Mouse (Mus musculus) midbrain, embryonic 11.5 days (tissue): ENCODE measurements around the gene B3glct. TPM values are rescaled to one million over a fixed set of nuclear protein-coding genes. Genes with fewer than 3 reads are reported as not detected.

Source experiments
- ATAC-seq: fragments of 200-750 bp; cut with Nextera tagmentation; 2 replicates; pipeline ENCODE4 v1.8.0; 2017; ENCODE audit warnings: moderate TSS enrichment, moderate library complexity; ENCODE audit not compliant: low FRiP score
- DNase-seq: peaks from one replicate; pipeline ENCODE4 v3.0.0; 2015; ENCODE audit warnings: low spot score; ENCODE audit errors: missing footprints
- H3K27ac ChIP-seq: fragments of 300-500 bp; sonication (generic); 2 replicates; pipeline ENCODE4 v1.5.1; 2014; ENCODE audit warnings: low read depth, low read length
- H3K27me3 ChIP-seq: fragments of 300-500 bp; sonication (generic); 2 replicates; pipeline ENCODE4 v1.6.1; 2014; ENCODE audit warnings: mild to moderate bottlenecking, low read length, moderate library complexity, mixed read lengths; ENCODE audit not compliant: control insufficient read depth, insufficient read depth
- H3K36me3 ChIP-seq: fragments of 300-500 bp; sonication (generic); 2 replicates; pipeline ENCODE4 v1.6.1; 2014; ENCODE audit warnings: mild to moderate bottlenecking, low read length, moderate library complexity, mixed read lengths; ENCODE audit not compliant: control insufficient read depth, insufficient read depth
- H3K4me1 ChIP-seq: fragments of 300-500 bp; sonication (generic); 2 replicates; pipeline ENCODE4 v1.6.1; 2014; ENCODE audit warnings: low read length; ENCODE audit not compliant: control insufficient read depth, insufficient read depth
- H3K4me2 ChIP-seq: fragments of 300-500 bp; sonication (generic); 2 replicates; pipeline ENCODE4 v1.6.1; 2014; ENCODE audit warnings: mild to moderate bottlenecking, moderate library complexity
- H3K4me3 ChIP-seq: fragments of 300-500 bp; sonication (generic); 2 replicates; pipeline ENCODE4 v1.5.1; 2014; ENCODE audit warnings: low read depth, low read length
- H3K9ac ChIP-seq: fragments of 300-500 bp; sonication (generic); 2 replicates; pipeline ENCODE4 v1.6.1; 2014; ENCODE audit warnings: low read length
- H3K9me3 ChIP-seq: fragments of 300-500 bp; sonication (generic); 2 replicates; pipeline ENCODE4 v1.6.1; 2016; ENCODE audit warnings: low read length; ENCODE audit not compliant: control insufficient read depth
- WGBS: fragments of 180-500 bp; shearing (Covaris S2); extraction: QIAGEN DNeasy Blood & Tissue Kit; methylation state at CpG from one replicate; pipeline ENCODE4 v1.1.7; 2014; 5-methylcytosine and 5-hydroxymethylcytosine counted together
- polyA plus RNA-seq: library from polyadenylated mRNA; unstranded; fragments of >200 nt; fragmentation: Nextera tagmentation; extraction: Ambion mirVana; gene quantifications from 2 replicates; pipeline ENCODE4 v1.2.1, GENCODE M21; 2014

Gene B3glct
- polyA plus RNA-seq, 1 experiment from 2014 or later = 16.0 TPM

DNA sequence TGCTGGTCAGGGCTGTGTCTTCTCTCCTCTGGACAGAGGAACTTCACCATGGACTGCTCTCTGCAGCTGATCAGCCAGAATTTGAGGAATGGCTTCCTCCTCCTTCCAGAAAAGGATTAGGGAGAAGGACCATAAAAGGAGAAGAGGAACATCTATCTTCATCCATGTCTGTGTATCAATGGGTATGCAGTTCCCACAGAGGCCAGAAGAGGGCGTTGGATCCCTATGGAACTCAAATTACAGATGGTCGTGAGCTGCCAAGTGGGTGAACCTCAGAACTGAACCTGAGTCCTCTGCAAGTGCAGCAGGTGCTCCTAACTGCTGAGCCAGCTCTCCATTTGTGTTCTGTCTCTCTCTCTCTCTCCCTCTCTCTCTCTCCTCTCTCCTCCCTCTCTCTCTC is 15.2 kb downstream of the B3glct start:
- ATAC-seq (no peak), DNase-seq (no peak)
- Histone ChIP-seq H3K4me1 (no peaks in the 10 kb centered on the region), H3K4me3 (no peak overlapping the region), H3K9me3 (no peaks in the 10 kb centered on the region), H3K36me3 (no peaks in the 10 kb centered on the region; the same call in 1 of the 2 replicates), H3K27ac (no peak overlapping the region), H3K27me3 (no peaks in the 10 kb centered on the region), H3K4me2 (no peak overlapping the region), H3K9ac (no peak overlapping the region)
- WGBS = 77% methylated on average over 2 of the region's 2 CpGs

DNA sequence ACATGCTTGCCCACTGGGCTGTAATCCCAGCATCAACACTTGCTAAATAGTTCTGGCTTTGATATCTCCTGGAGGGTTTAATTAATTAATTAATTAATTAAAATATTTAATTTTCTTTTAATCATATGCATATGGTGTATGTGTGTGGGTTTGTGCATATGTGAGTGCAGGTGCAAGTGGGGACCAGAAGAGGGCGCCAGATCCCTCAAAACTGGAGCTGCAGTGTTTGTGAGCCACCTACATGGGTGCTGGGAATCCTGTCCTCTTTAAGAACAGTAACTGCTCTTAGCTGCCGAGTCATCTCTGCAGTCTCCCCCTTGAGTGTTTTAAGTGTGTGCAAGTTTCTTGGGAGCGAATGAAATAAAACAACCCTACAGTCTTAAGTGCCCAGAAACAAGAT is 15.9 kb downstream of the B3glct start:
- WGBS = 80% methylated on average over 3 of the region's 3 CpGs
- Histone ChIP-seq H3K9me3 (no peaks in the 10 kb centered on the region), H3K27me3 (no peaks in the 10 kb centered on the region), H3K27ac (no peak overlapping the region), H3K9ac (no peak overlapping the region), H3K4me3 (no peak overlapping the region), H3K36me3 (no peaks in the 10 kb centered on the region; the same call in 1 of the 2 replicates), H3K4me2 (no peak overlapping the region), H3K4me1 (no peaks in the 10 kb centered on the region)
- no peak for ATAC-seq
- no peak for DNase-seq

DNA sequence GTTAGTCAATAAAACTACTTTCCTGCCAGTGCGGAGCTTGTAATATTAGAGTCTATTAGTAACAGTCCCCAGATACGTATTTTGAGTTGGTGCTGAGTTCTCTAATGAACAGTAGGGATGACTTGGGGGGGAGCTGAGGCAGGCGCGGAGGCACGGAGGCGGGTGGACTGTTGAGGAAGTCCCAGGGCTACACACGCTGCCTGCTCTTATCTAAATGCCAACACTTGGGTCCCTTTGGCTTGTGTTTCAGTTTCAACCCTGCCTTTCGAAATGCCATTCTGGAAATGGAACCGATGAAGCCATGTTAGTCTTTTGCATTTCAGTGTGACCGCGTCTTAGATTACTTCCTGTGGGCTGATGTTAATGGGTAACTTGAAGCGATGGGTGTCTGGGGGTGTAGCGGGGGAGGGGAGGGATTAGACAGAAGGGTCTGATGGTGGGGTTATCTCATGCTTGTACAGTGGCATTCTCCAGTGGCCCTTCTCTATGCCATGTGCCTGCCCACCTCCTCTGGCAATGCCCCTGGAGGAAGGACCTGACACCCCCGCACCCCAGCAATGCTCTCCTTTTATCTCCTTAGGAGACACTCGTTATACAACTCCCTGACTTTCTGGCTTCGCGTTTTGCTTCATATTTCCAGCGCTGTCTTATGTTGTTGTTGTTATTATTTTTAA is 17.2 kb downstream of the B3glct start:
- Histone ChIP-seq H3K27ac (no peak overlapping the region), H3K4me1 (no peaks in the 10 kb centered on the region), H3K9me3 (no peaks in the 10 kb centered on the region), H3K4me3 (no peak overlapping the region), H3K9ac (no peak overlapping the region), H3K36me3 (no peaks in the 10 kb centered on the region; the same call in 1 of the 2 replicates), H3K27me3 (no peaks in the 10 kb centered on the region), H3K4me2 (no peak overlapping the region)
- DNase-seq (no peak), ATAC-seq (no peak)
- 94% methylated on average over 18 of the region's 18 CpGs for WGBS

DNA sequence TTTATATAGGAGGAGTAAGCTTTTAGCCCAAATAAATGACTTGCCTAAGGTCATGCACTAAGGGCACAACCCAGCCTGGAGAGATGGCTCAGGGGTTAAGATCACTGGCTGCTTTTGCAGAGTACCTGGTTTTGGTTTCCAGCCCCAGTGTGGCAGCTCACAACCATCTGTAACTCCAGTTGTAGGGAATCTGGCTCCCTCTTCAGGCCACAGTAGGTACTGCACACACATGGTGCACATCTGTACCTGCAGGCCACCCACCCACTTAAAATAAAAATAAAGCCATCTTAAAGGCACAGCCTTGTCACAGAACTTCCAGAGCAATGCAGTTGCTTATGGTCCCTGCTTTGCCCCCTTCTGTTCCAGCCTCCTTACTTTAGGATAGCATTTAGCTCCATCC is 24.7 kb downstream of the B3glct start:
- H3K9me3 ChIP-seq = no peaks in the 10 kb centered on the region; the same call in 1 of the 2 replicates
- H3K9ac ChIP-seq = no peak overlapping the region
- H3K36me3 ChIP-seq = no peaks in the 10 kb centered on the region; the same call in 1 of the 2 replicates
- no peaks in the 10 kb centered on the region for H3K27me3 ChIP-seq
- no peak overlapping the region for H3K4me2 ChIP-seq
- H3K27ac ChIP-seq = no peak overlapping the region
- DNase-seq (no peak), ATAC-seq (no peak)
- no peak overlapping the region for H3K4me3 ChIP-seq
- no peaks in the 10 kb centered on the region for H3K4me1 ChIP-seq

DNA sequence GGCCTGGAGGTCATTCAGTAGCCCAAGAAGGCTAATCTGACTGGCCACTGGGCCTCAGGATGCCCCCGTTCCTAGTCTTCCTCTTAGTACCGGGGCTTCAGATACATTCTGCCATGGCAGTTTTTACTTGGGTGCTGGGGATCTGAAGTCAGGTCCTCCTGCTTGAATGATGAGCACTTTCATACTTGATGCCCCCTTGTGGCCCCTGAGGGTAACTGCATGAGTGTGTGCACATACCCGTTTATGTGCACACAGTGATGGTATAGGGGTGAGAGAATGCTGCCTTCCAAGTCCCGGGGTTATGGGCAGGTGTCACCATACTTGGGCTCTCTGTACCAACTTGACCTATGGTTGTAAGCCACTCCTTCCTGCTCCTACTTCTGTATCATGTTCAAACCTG is 33.5 kb downstream of the B3glct start:
- ATAC-seq (no peak), DNase-seq (no peak)
- 95% methylated on average over 4 of the region's 4 CpGs for WGBS
- Histone ChIP-seq H3K36me3 (no peaks in the 10 kb centered on the region), H3K9ac (no peak overlapping the region), H3K27ac (no peak overlapping the region), H3K4me2 (no peak overlapping the region), H3K4me1 (no peaks in the 10 kb centered on the region), H3K27me3 (no peaks in the 10 kb centered on the region), H3K9me3 (no peaks in the 10 kb centered on the region), H3K4me3 (no peak overlapping the region)

DNA sequence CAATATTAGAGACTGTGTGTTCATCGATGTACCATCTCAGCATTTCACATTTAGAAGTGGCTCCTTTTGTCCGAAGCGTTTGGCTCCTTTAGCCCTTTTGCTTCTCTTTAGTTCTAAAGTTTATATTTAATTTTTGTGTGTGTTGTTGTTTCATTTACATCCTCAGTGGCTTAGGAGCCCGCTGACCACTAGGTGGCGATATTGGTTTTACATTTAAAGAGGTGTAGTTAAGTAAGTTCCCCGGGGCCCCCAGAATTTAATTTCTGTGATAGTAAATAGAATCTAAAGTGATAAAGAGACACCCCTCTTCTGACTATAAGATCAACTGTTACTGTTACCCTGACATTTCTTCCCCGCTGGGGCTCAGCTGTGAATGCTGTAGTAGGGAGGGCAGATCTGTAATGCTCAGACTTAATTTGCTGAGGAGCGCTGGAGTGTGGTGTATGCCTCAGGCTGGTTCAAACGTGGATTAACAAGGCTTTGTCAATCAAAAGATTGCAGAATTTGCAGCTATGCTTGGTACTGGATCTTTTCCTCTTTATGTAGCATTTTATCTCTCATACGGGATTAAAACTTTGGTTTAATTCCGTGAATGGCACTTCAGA is 35.2 kb downstream of the B3glct start:
- Histone ChIP-seq H3K9me3 (no peaks in the 10 kb centered on the region), H3K4me2 (no peak overlapping the region), H3K4me3 (no peak overlapping the region), H3K9ac (no peak overlapping the region), H3K27ac (no peak overlapping the region), H3K4me1 (no peaks in the 10 kb centered on the region), H3K27me3 (no peaks in the 10 kb centered on the region), H3K36me3 (no peaks in the 10 kb centered on the region)
- DNase-seq (peak; percentile 94), ATAC-seq (peak; percentile 38; the same call in 1 of the 2 replicates)
- WGBS = 45% methylated on average over 11 of the region's 11 CpGs

DNA sequence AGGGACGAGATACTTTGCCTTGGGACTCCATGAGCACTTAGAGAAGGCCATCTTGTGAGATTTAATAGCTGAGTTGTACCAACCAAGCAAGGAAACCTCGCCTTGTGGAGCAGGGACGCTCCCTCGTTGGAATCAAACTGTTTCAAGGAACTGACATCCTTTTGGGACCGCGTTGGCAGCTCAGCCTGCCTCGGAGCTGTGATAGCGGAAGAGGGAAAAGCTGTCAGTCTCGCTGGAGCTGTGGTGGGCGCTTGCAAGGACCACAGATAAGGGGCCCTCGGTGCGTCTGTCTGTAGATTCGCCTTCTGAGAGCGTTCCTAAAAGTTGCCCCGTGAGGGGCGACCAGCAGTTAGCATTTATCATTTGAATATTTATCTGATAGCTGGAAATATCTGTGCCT is 35.8 kb downstream of the B3glct start:
- Histone ChIP-seq H3K9ac (no peak overlapping the region), H3K4me2 (no peak overlapping the region), H3K27ac (no peak overlapping the region), H3K4me3 (no peak overlapping the region), H3K9me3 (no peaks in the 10 kb centered on the region), H3K4me1 (no peaks in the 10 kb centered on the region), H3K27me3 (no peaks in the 10 kb centered on the region), H3K36me3 (no peaks in the 10 kb centered on the region)
- WGBS = 84% methylated on average over 16 of the region's 16 CpGs
- ATAC-seq = no peak
- DNase-seq = no peak

DNA sequence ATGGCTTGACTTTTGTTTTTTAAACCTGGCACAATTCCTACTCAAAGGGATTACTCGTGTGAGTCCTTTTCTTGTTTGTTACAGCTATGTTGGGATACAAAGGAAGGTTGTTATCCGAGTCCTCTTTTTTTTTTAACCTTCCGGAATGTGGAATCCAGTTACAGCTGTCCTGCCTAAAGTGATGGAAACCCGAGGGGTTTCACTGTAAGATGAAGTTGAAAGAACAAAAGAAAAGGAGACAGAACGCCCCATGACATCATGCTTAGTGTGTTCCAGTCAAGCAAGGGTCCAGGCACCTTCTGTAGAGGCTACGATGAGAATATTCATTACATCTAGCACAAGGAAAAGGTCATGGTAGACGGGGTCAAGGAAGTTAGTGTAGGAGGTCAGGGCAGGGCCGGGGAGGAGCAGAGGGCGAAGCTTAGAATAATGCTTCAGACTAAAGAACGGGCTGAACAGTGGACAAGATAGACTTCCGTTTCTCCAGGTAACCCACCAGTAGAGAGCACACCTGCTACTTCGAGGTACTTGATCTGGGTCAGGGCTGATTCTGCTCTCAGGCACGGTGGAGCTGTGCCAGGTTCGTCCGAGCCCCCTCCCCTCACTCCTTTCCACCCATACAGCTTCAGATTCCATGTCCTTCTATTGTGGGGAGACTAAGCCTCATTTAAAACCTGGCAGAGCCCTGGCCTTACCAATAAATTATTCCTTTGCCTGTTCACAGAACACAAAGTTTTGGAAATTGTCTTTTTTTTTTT is 37.7 kb downstream of the B3glct start:
- Histone ChIP-seq H3K9ac (no peak overlapping the region), H3K4me3 (no peak overlapping the region), H3K4me2 (no peak overlapping the region), H3K9me3 (no peaks in the 10 kb centered on the region), H3K27ac (no peak overlapping the region), H3K4me1 (peaks cover 6% of the 10 kb centered on the region; the same call in 1 of the 2 replicates), H3K36me3 (no peaks in the 10 kb centered on the region), H3K27me3 (no peaks in the 10 kb centered on the region)
- 41% methylated on average over 15 of the region's 15 CpGs for WGBS
- ATAC-seq = no peak
- no peak for DNase-seq

DNA sequence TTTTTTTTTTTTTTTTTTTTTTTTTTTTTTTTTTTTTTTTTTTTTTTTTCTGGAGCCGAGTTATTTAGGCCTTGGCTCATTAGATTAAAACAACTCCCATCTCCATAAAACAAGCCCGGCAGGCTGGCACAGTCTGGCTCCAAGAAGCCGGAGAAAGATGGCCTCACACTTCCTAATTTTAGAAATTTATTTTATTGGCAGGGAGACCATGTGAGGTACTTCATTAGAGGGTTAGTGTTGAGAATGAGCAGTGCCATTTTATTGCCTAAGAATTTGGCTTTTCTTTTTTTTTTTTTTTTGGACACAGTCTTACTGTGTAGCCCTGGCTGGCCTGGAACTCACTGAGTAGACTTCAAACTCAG is 38.3 kb downstream of the B3glct start:
- Histone ChIP-seq H3K4me3 (no peak overlapping the region), H3K9ac (no peak overlapping the region), H3K36me3 (no peaks in the 10 kb centered on the region), H3K4me1 (peaks cover 8% of the 10 kb centered on the region; the same call in 1 of the 2 replicates), H3K9me3 (no peaks in the 10 kb centered on the region), H3K27ac (no peak overlapping the region), H3K27me3 (no peaks in the 10 kb centered on the region), H3K4me2 (no peak overlapping the region)
- no peak for DNase-seq
- no peak for ATAC-seq
- WGBS = 72% methylated on average over 3 of the region's 3 CpGs
